ENCODE assay signal across 16 mouse cellular contexts in genomic region chr9:75322099-75322885, GRCm38 (mm10). TPM values are rescaled to one million over a fixed set of nuclear protein-coding genes. Genes with fewer than 3 reads are reported as not detected.
A peak's percentile ranks its signal among the peaks of the same experiment; 100 is the strongest.
DNase-seq lines count a peak whose midpoint lies in the region; ATAC-seq lines count a peak whose summit lies in the region.
"Had no signal": no experiment of that assay in that cellular context is flagged by ENCODE, and none has a peak within 500 bp of the region (broad histone marks: within the 10 kb centered on the region; RNA-seq: fewer than 3 reads in every experiment).

No protein-coding gene starts in this region.

- no peak overlapping the region for H3K9ac ChIP-seq in kidney, embryonic 16.5 days (replicated peaks; ENCODE audit: low read length)
- H3K9ac ChIP-seq in intestine, embryonic 15.5 days, result no peak overlapping the region
- H3K9ac ChIP-seq in forebrain, embryonic 16.5 days (replicated peaks; ENCODE audit: low read depth, low read length), result no peak overlapping the region
- H3K9ac ChIP-seq: liver, postnatal 0 days had no signal

- no peaks in the 10 kb centered on the region for H3K4me1 ChIP-seq in kidney, embryonic 16.5 days (ENCODE audit: insufficient read depth, low read length)
- peaks cover 7% of the 10 kb centered on the region for H3K4me1 ChIP-seq in intestine, embryonic 15.5 days (replicated peaks)
- no peaks in the 10 kb centered on the region for H3K4me1 ChIP-seq in forebrain, embryonic 16.5 days (replicated peaks; ENCODE audit: control insufficient read depth, insufficient read depth, low read length)

- no peaks in the 10 kb centered on the region for H3K27me3 ChIP-seq in kidney, embryonic 16.5 days (ENCODE audit: insufficient read depth, low read length)
- H3K27me3 ChIP-seq in intestine, embryonic 15.5 days (replicated peaks), result no peaks in the 10 kb centered on the region
- no peaks in the 10 kb centered on the region for H3K27me3 ChIP-seq in forebrain, embryonic 16.5 days (replicated peaks; ENCODE audit: control insufficient read depth, insufficient read depth, low read length)
- H3K27me3 ChIP-seq: CH12.LX; megakaryocyte, embryonic 14.5 days had no signal

- no peak overlapping the region for H3K27ac ChIP-seq in kidney, embryonic 16.5 days (ENCODE audit: low read length)
- H3K27ac ChIP-seq in intestine, embryonic 15.5 days, result no peak overlapping the region
- no peak overlapping the region for H3K27ac ChIP-seq in forebrain, embryonic 16.5 days (ENCODE audit: low read length)
- H3K27ac ChIP-seq: heart, embryonic 10.5 days; hindbrain, embryonic 10.5 days had no signal

- H3K9me3 ChIP-seq in kidney, embryonic 16.5 days (ENCODE audit: low read length), result no peaks in the 10 kb centered on the region
- H3K9me3 ChIP-seq in intestine, embryonic 15.5 days, result no peaks in the 10 kb centered on the region
- no peaks in the 10 kb centered on the region for H3K9me3 ChIP-seq in forebrain, embryonic 16.5 days (ENCODE audit: control insufficient read depth, low read length)
- H3K9me3 ChIP-seq: heart, embryonic 10.5 days; hindbrain, embryonic 10.5 days; megakaryocyte, embryonic 14.5 days had no signal

- DNase-seq in kidney, adult 18-20 months, result no peak
- DNase-seq in brain, adult 2 months (ENCODE audit: low read depth, low spot score), result peak; percentile 93
- DNase-seq in cerebellum, adult 18-20 months, result peak; percentile 55 to 74
- DNase-seq in adipocyte (ENCODE audit: low spot score), result no peak
- DNase-seq: kidney, postnatal 4 days; liver, postnatal 0 days had no signal

- H3K4me3 ChIP-seq in kidney, embryonic 16.5 days (ENCODE audit: low read length), result no peak overlapping the region
- H3K4me3 ChIP-seq in intestine, embryonic 15.5 days (replicated peaks), result no peak overlapping the region
- H3K4me3 ChIP-seq in forebrain, embryonic 16.5 days (replicated peaks; ENCODE audit: low read length), result no peak overlapping the region
- H3K4me3 ChIP-seq: heart, embryonic 10.5 days; hindbrain, embryonic 10.5 days; megakaryocyte, embryonic 14.5 days had no signal

- no peak overlapping the region for H3K4me2 ChIP-seq in kidney, embryonic 16.5 days (replicated peaks; ENCODE audit: low read depth, low read length)
- no peak overlapping the region for H3K4me2 ChIP-seq in intestine, embryonic 15.5 days (replicated peaks)
- no peak overlapping the region for H3K4me2 ChIP-seq in forebrain, embryonic 16.5 days (ENCODE audit: low read length)

- ATAC-seq in kidney, embryonic 16.5 days (ENCODE audit: low FRiP score, low TSS enrichment), result peak; percentile 70; the same call in 1 of the 2 replicates
- peak; percentile 89 for ATAC-seq in intestine, embryonic 15.5 days
- ATAC-seq in forebrain, embryonic 16.5 days, result no peak
- ATAC-seq: liver, postnatal 0 days had no signal

- H3K36me3 ChIP-seq in kidney, embryonic 16.5 days (ENCODE audit: insufficient read depth, low read length), result peaks cover 8% of the 10 kb centered on the region; the same call in 1 of the 2 replicates
- no peaks in the 10 kb centered on the region for H3K36me3 ChIP-seq in intestine, embryonic 15.5 days
- no peaks in the 10 kb centered on the region; the same call in 1 of the 2 replicates for H3K36me3 ChIP-seq in forebrain, embryonic 16.5 days (ENCODE audit: control insufficient read depth, insufficient read depth)

- 58% methylated on average over 13 of the region's 13 CpGs for whole genome bisulfite sequencing in kidney, embryonic 16.5 days
- 68% methylated on average over 13 of the region's 13 CpGs for WGBS in intestine, embryonic 15.5 days
- WGBS in forebrain, embryonic 16.5 days, result 85% methylated on average over 13 of the region's 13 CpGs

RNA-seq across cellular contexts. Expression of gene Gnb5, which starts 16.2 kb away (rescaled TPM):
- polyA plus RNA-seq in kidney, embryonic 16.5 days (2015; fragmentation: Nextera tagmentation; extraction: Ambion mirVana), result 30.3 and 30.9 TPM in 2 replicates
- polyA plus RNA-seq in intestine, embryonic 15.5 days (2015; fragmentation: Nextera tagmentation; extraction: Ambion mirVana), result 18.5 and 20.3 TPM in 2 replicates
- polyA plus RNA-seq in forebrain, embryonic 16.5 days (2015; fragmentation: Nextera tagmentation; extraction: Ambion mirVana), result 50.8 and 60.2 TPM in 2 replicates

RNA-seq across cellular contexts. Expression of gene Bcl2l10, which starts 25.3 kb away (rescaled TPM):
- polyA plus RNA-seq in kidney, embryonic 16.5 days (2015; fragmentation: Nextera tagmentation; extraction: Ambion mirVana), result not detected in 2 replicates
- polyA plus RNA-seq in intestine, embryonic 15.5 days (2015; fragmentation: Nextera tagmentation; extraction: Ambion mirVana), result not detected in 2 replicates
- not detected in 2 replicates for polyA plus RNA-seq in forebrain, embryonic 16.5 days (2015; fragmentation: Nextera tagmentation; extraction: Ambion mirVana)
- polyA plus RNA-seq: embryonic facial prominence, embryonic 11.5 days; forebrain, embryonic 11.5 days; heart, embryonic 10.5 days; hindbrain, embryonic 10.5 days; limb, embryonic 11.5 days; liver, postnatal 0 days had no signal

Comparison
In these comparisons a context has a peak if more than half of its experiments do, and no peak if none do; other contexts are left out.
1. DNase-seq: peak in brain, adult 2 months (single experiment) and cerebellum, adult 18-20 months (2 of 2); none in kidney, adult 18-20 months (single experiment) and adipocyte (single experiment).